Mouse (Mus musculus): ENCODE data around the gene Wdr5b.

The Wdr5b gene

GRCm38 (mm10) chr16:36071450-36072379 lies 30.7 kb downstream of the Wdr5b start, which contains the start of the genes Fam162a and Ccdc58:
TSS of gene Fam162a (minus strand) at chr16:36071594.
TSS of gene Ccdc58 (plus strand) at chr16:36071685.
- DNase-seq = peak; percentile 93 to 95

DNA sequence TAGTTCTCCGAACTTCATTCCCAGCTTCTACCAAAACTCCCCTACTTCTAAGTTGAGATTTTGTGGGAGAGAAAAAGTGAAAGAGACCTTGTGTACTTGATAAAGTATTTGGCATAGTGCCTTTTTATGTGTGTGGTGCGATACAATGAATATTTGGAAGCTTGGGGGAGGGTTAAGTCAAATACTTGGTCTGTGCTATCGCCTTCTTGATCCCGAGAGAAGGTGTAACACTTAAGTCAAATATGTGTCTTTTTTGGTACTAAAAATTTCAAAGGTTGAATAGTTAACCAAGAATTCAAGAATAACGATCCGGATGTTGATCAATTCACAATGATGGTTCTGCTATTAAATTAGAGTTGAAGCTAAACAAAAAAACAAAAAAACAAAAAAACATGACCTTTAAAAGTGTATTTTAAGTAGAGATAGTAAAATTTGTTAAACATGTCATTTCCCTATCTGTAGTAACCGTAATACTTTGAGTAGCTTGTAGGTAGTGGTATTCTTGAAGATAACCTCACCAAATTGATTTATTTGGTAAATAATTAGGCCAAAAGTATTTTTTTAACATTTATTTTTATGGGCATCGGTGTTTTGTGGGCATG lies 31.5 kb downstream of the Wdr5b start:
- no peak for DNase-seq

DNA sequence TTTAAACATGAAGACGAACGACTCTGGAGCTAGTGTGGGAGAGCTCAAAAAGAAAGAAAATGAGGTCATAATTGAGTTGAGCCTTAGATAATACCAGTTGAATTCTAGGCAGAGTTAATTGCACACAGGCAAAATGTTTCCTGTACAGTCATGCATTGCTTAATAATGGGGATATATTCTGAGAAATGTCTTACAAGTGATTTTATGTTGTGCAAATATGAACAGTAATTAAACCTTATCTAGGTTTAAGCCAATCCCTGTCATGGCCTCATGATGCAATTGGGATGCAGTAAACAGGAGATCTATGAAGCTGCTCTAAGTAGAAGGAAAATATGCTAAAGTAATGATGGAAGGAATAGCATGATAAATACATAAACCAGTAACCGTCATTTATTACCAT lies 33.8 kb downstream of the Wdr5b start:
- DNase-seq = no peak

GRCm38 (mm10) chr16:36079916-36080315 lies 38.9 kb downstream of the Wdr5b start:
- DNase-seq = no peak

DNA sequence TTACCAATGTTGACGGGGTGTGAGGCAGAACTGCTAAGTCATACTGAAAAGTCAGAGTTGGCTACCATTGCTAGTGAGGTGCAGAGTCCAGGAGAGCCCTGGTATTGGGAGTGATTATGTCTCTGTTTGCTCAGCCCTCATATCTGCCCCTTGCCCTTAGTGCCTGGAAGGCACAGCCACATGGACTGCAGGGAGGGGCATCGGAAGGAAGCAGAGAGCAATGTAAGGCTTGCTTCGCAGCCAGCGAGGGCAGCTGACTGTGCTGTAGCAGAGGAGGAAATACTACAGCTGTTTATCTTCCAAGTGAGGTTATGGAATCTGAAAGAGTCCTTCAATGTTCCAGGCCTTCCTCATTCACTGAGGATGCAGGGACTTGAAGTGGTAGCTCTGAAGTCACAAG lies 46.9 kb downstream of the Wdr5b start:
- DNase-seq = peak; percentile 8 to 54

GRCm38 (mm10) chr16:36089065-36089464 lies 48.1 kb downstream of the Wdr5b start:
- DNase-seq = no peak

GRCm38 (mm10) chr16:36089850-36090616 lies 49.0 kb downstream of the Wdr5b start:
- DNase-seq = no peak

- DNase-seq = no peak
Observed at GRCm38 (mm10) chr16:36090785-36091509, 50.0 kb downstream of the Wdr5b start.

Data from lung, postnatal 4 days (tissue).